Mouse (Mus musculus) heart, embryonic 13.5 days (tissue): ENCODE results near the gene Islr2. TPM values are rescaled to one million over a fixed set of nuclear protein-coding genes. Genes with fewer than 3 reads are reported as not detected.
"Not testable (repeated sequence)": the region's sequence is repeated elsewhere in the genome, so short reads cannot be mapped to it uniquely, and the experiment has no call there.

Experiments used
- ATAC-seq: fragments of 200-750 bp; cut with Nextera tagmentation; 2 replicates; pipeline ENCODE4 v1.8.0; 2017; ENCODE audit warnings: moderate TSS enrichment; ENCODE audit not compliant: insufficient number of reproducible peaks, low FRiP score, low TSS enrichment; ENCODE audit errors: extremely low read depth
- H3K27ac ChIP-seq: fragments of 300-500 bp; sonication (generic); replicated peaks from 2 replicates; pipeline ENCODE4 v1.5.1; 2015; ENCODE audit warnings: moderate library complexity, mild to moderate bottlenecking, inconsistent platforms
- H3K27me3 ChIP-seq: fragments of 300-500 bp; sonication (generic); replicated peaks from 2 replicates; pipeline ENCODE4 v1.6.1; 2015; ENCODE audit warnings: mild to moderate bottlenecking, inconsistent platforms
- H3K36me3 ChIP-seq: fragments of 300-500 bp; sonication (generic); 2 replicates; pipeline ENCODE4 v1.6.1; 2015; ENCODE audit warnings: mild to moderate bottlenecking, inconsistent platforms
- H3K4me1 ChIP-seq: fragments of 300-500 bp; sonication (generic); 2 replicates; pipeline ENCODE4 v1.6.1; 2015; ENCODE audit warnings: inconsistent platforms
- H3K4me2 ChIP-seq: fragments of 300-500 bp; sonication (generic); 2 replicates; pipeline ENCODE4 v1.6.1; 2015; ENCODE audit warnings: inconsistent platforms, mild to moderate bottlenecking, moderate library complexity
- H3K4me3 ChIP-seq: fragments of 300-500 bp; sonication (generic); 2 replicates; pipeline ENCODE4 v1.5.1; 2015; ENCODE audit warnings: moderate library complexity, mild to moderate bottlenecking, inconsistent platforms
- H3K9ac ChIP-seq: fragments of 300-500 bp; sonication (generic); 2 replicates; pipeline ENCODE4 v1.6.1; 2015; ENCODE audit warnings: inconsistent platforms, mild to moderate bottlenecking, moderate library complexity
- H3K9me3 ChIP-seq: fragments of 300-500 bp; sonication (generic); 2 replicates; pipeline ENCODE4 v1.6.1; 2016; ENCODE audit warnings: inconsistent platforms
- WGBS: fragments of 180-500 bp; shearing (Covaris S2); methylation state at CpG from one replicate; pipeline ENCODE4 v1.1.7; 2015; ENCODE audit warnings: mixed read lengths; 5-methylcytosine and 5-hydroxymethylcytosine counted together
- polyA plus RNA-seq: library from polyadenylated mRNA; unstranded; fragments of >200 nt; fragmentation: Nextera tagmentation; extraction: Ambion mirVana; gene quantifications from 2 replicates; pipeline ENCODE4 v1.2.1, GENCODE M21; 2015

The Islr2 gene
- 0.05 and 0.17 TPM in 2 replicates for polyA plus RNA-seq

GRCm38 (mm10) chr9:58203516-58204447 is at the start of gene Islr2, which contains the start of gene Islr:
Gene Islr2, minus strand, starts transcription at chr9:58204319.
Gene Islr, minus strand, starts transcription at chr9:58204306.
- Histone ChIP-seq H3K9ac (peak within 1 kb of the TSS; percentile 73), H3K4me3 (peak within 1 kb of the TSS; percentile 53), H3K9me3 (no peaks in the 10 kb centered on the region), H3K36me3 (no peaks in the 10 kb centered on the region), H3K4me1 (peaks cover 35% of the 10 kb centered on the region), H3K27me3 (peaks cover 77% of the 10 kb centered on the region), H3K4me2 (peak within 1 kb of the TSS; percentile 72), H3K27ac (no peak within 1 kb of the TSS)
- no peak for ATAC-seq
- WGBS, result 2% methylated on average over 42 of the region's 42 CpGs

DNA sequence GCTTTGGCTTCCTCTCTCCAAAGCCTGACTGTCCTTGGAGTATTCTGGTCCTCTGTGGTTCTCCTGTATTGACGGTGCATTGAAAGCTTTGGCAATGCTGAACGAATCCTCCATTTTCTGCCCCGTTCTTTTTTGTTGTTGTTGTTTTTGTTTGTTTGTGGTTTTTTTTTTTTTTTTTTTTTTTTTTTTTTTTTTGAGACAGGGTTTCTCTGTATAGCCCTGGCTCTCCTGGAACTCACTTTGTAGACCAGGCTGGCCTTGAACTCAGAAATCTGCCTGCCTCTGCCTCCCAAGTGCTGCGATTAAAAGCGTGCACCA is 49.6 kb upstream of the Islr2 start:
- WGBS, result 49% methylated on average over 5 of the region's 5 CpGs
- peak overlapping the region; percentile 83 for H3K4me3 ChIP-seq
- peaks cover 23% of the 10 kb centered on the region for H3K4me1 ChIP-seq
- H3K9ac ChIP-seq, result peak overlapping the region; percentile 91
- ATAC-seq, H3K9me3 ChIP-seq, H3K27me3 ChIP-seq: not testable (repeated sequence)
- peak overlapping the region; percentile 88 for H3K4me2 ChIP-seq
- peaks cover 33% of the 10 kb centered on the region for H3K36me3 ChIP-seq
- H3K27ac ChIP-seq, result peak overlapping the region; percentile 83

GRCm38 (mm10) chr9:58253033-58253804 is 49.1 kb upstream of the Islr2 start, which contains the start of gene Stoml1:
Gene Stoml1, plus strand, starts transcription at chr9:58253164.
- H3K4me3 ChIP-seq, result peak within 1 kb of the TSS; percentile 83
- ATAC-seq, result peak; percentile 90
- H3K27ac ChIP-seq, result peak within 1 kb of the TSS; percentile 83
- H3K4me2 ChIP-seq, result peak within 1 kb of the TSS; percentile 88
- no peaks in the 10 kb centered on the region for H3K9me3 ChIP-seq
- H3K4me1 ChIP-seq, result peaks cover 29% of the 10 kb centered on the region
- peak within 1 kb of the TSS; percentile 91 for H3K9ac ChIP-seq
- H3K27me3 ChIP-seq, result no peaks in the 10 kb centered on the region
- H3K36me3 ChIP-seq, result peaks cover 29% of the 10 kb centered on the region
- under 1% methylated on average over 31 of the region's 31 CpGs for WGBS

DNA sequence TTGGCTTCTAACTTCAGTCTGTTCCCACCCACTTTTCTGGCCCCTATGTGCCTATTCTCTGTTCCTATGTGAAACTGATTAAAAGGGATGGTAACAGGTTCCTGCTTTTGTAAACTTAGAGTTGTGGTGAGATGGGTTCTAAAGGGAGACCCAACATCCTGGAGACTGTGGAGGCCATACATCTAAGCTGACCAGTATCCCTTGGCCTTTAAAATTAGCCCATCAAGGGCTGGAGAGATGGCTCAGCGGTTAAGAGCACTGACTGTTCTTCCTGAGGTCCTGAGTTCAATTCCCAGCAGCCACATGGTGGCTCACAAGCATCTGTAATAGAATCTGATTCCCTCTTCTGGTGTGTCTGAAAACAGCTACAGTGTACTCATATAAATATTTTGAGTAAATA is 46.6 kb upstream of the Islr2 start:
- WGBS, result 92% methylated on average over 1 of the region's 1 CpGs
- peak overlapping the region; percentile 93; the same call in 1 of the 2 replicates for H3K9ac ChIP-seq
- ATAC-seq, H3K4me3 ChIP-seq, H3K4me2 ChIP-seq, H3K9me3 ChIP-seq, H3K27me3 ChIP-seq: not testable (repeated sequence)
- H3K4me1 ChIP-seq, result peaks cover 53% of the 10 kb centered on the region
- peaks cover 14% of the 10 kb centered on the region for H3K36me3 ChIP-seq
- peak overlapping the region; percentile 91 for H3K27ac ChIP-seq

DNA sequence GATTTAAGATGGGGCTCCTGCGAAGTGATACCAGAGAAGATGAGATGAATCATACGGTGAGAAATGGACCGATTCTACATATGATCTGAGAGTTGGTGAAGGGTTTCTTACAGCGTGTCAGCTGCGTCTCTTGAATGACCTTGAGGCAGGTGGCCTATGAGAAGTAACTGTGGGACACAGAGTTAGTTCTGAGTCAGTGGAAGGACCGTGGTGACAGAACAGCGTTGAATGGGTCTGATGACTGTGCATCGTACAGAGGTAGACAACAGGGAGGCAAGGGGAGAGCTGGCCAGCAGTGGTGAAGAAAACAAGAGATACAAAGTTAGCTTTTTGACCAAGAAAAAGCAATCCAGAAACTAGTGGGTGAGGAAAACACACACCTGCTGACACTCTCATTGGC is 46.2 kb upstream of the Islr2 start:
- H3K9ac ChIP-seq, result peak overlapping the region; percentile 93
- no peak for ATAC-seq

GRCm38 (mm10) chr9:58249592-58250192 is 45.6 kb upstream of the Islr2 start, which contains the start of gene Pml:
Gene Pml, minus strand, starts transcription at chr9:58249786.
- Histone ChIP-seq H3K9ac (peak within 1 kb of the TSS; percentile 93), H3K4me1 (peaks cover 55% of the 10 kb centered on the region), H3K27me3 (no peaks in the 10 kb centered on the region), H3K4me2 (peak within 1 kb of the TSS; percentile 86), H3K36me3 (peaks cover 16% of the 10 kb centered on the region), H3K4me3 (peak within 1 kb of the TSS; percentile 72), H3K9me3 (no peaks in the 10 kb centered on the region), H3K27ac (peak within 1 kb of the TSS; percentile 91)
- ATAC-seq, result 0 out of 2 replicates have a peak, but pooled peaks have one; percentile 33
- WGBS, result under 1% methylated on average over 16 of the region's 16 CpGs

More for the DNA sequence above, 46.2 kb upstream of the Islr2 start:
- no peaks in the 10 kb centered on the region for H3K9me3 ChIP-seq
- no peaks in the 10 kb centered on the region for H3K27me3 ChIP-seq
- peaks cover 53% of the 10 kb centered on the region for H3K4me1 ChIP-seq
- 63% methylated on average over 8 of the region's 8 CpGs for WGBS
- H3K4me2 ChIP-seq, result peak overlapping the region; percentile 86
- H3K27ac ChIP-seq, result peak overlapping the region; percentile 91
- H3K36me3 ChIP-seq, result peaks cover 10% of the 10 kb centered on the region
- H3K4me3 ChIP-seq, result peak overlapping the region; percentile 72

- H3K36me3 ChIP-seq, result peaks cover 23% of the 10 kb centered on the region
- H3K4me3 ChIP-seq, result peak overlapping the region; percentile 72
- no peaks in the 10 kb centered on the region for H3K9me3 ChIP-seq
- no peaks in the 10 kb centered on the region for H3K27me3 ChIP-seq
- peak overlapping the region; percentile 93 for H3K9ac ChIP-seq
- peak overlapping the region; percentile 91 for H3K27ac ChIP-seq
- WGBS, result 18% methylated on average over 7 of the region's 7 CpGs
- peaks cover 59% of the 10 kb centered on the region for H3K4me1 ChIP-seq
- ATAC-seq, result no peak
- H3K4me2 ChIP-seq, result peak overlapping the region; percentile 86
Measured at GRCm38 (mm10) chr9:58248746-58249413, 44.8 kb upstream of the Islr2 start.

DNA sequence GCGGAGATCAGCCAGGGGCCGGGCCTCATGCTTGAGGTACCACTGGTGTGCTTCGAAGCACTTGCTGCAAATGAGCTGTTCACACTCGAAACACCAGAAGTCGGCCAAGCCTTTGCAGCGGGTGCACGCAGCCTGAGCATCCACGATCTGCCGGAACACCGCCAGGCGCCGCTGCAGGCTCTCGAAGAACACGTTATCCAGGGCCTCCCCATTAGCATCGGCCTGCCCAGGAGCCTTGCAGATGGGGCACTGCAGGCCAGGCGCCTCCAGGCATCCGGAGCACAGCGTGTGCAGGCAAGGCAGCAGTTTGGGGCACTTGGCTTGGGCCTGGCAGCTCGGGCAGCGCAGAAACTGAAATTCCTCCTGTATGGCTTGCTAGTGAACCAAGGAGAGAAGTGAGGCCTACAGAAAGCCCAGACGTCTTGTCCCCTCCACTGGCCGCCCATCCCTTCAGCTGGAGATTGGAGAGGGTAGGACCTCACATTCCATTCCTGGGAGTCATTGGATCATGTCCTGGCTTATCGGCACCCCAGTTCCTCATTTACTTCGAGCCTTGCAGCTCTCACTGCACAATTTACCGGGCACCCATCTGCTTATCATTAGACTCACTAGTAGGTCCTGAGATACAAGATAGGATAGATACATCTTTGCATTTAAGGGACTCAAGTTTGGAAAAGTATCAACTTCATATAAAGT is 43.1 kb upstream of the Islr2 start:
- Histone ChIP-seq H3K9ac (peak overlapping the region; percentile 81), H3K9me3 (no peaks in the 10 kb centered on the region), H3K4me3 (peak overlapping the region; percentile 43), H3K4me2 (peak overlapping the region; percentile 86), H3K27ac (peak overlapping the region; percentile 71), H3K36me3 (peaks cover 33% of the 10 kb centered on the region), H3K27me3 (no peaks in the 10 kb centered on the region), H3K4me1 (peaks cover 72% of the 10 kb centered on the region)
- WGBS, result 4% methylated on average over 25 of the region's 25 CpGs
- ATAC-seq, result peak; percentile 44; the same call in 1 of the 2 replicates

DNA sequence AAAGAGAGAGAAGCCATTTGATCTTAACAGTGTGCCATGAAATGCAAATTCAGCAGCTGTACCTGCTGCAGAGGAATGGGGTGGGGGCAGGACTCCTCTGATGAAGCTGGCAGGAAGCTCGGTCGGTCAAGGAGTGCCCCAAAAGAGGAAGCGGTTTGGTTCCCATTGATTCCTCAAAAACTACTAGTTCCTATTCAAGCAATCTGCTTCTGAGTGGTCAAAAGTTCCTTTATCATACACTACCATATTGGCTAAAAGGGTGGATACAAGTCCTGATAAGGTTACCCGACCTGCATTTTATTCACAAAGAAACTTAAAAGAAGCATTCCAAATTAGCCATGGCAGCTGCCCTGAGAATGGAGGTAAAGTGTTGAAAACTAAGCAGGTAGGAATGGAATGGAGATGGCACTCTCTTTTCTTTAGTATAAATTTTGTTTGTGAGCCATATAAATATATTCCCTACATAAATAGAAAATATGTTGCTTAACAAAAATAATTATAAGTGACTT is 42.0 kb upstream of the Islr2 start:
- WGBS, result 61% methylated on average over 4 of the region's 4 CpGs
- no peaks in the 10 kb centered on the region for H3K9me3 ChIP-seq
- no peak for ATAC-seq
- peak overlapping the region; percentile 12 for H3K4me2 ChIP-seq
- no peak overlapping the region for H3K4me3 ChIP-seq
- peaks cover 33% of the 10 kb centered on the region for H3K36me3 ChIP-seq
- peaks cover 82% of the 10 kb centered on the region for H3K4me1 ChIP-seq
- peak overlapping the region; percentile 50 for H3K9ac ChIP-seq
- H3K27me3 ChIP-seq, result no peaks in the 10 kb centered on the region
- no peak overlapping the region for H3K27ac ChIP-seq

- Histone ChIP-seq H3K36me3 (peaks cover 39% of the 10 kb centered on the region), H3K9ac (no peak overlapping the region), H3K4me2 (no peak overlapping the region), H3K27me3 (no peaks in the 10 kb centered on the region), H3K9me3 (no peaks in the 10 kb centered on the region), H3K4me3 (no peak overlapping the region), H3K27ac (no peak overlapping the region), H3K4me1 (peaks cover 68% of the 10 kb centered on the region)
- no peak for ATAC-seq
- 83% methylated on average over 6 of the region's 6 CpGs for WGBS
Measured at GRCm38 (mm10) chr9:58243696-58244095, 39.6 kb upstream of the Islr2 start.
